Comparison of ENCODE assay signal across 15 mouse cellular contexts in genomic region chr1:55208500-55209140, GRCm38 (mm10). TPM values are rescaled to one million over a fixed set of nuclear protein-coding genes. Genes with fewer than 3 reads are reported as not detected.
DNase-seq lines count a peak whose midpoint lies in the region; ATAC-seq and TF ChIP-seq lines count a peak whose summit lies in the region.
"Had no signal": no experiment of that assay in that cellular context is flagged by ENCODE, and none has a peak within 500 bp of the region (broad histone marks: within the 10 kb centered on the region; RNA-seq: fewer than 3 reads in every experiment).

No protein-coding gene starts in this region.

- H3K36me3 ChIP-seq in heart, embryonic 15.5 days = no peaks in the 10 kb centered on the region
- peaks cover 2% of the 10 kb centered on the region for H3K36me3 ChIP-seq in lung, embryonic 16.5 days (ENCODE audit: control insufficient read depth, insufficient read depth, low read length)
- H3K36me3 ChIP-seq: forebrain, embryonic 12.5 days had no signal

- no peak overlapping the region for H3K4me3 ChIP-seq in heart, embryonic 15.5 days
- H3K4me3 ChIP-seq in lung, embryonic 16.5 days (ENCODE audit: low read length) = no peak overlapping the region
- H3K4me3 ChIP-seq in gastrocnemius, adult 2 months = no peak overlapping the region
- H3K4me3 ChIP-seq: forebrain, embryonic 12.5 days; limb, embryonic 13.5 days had no signal

- intact Hi-C loops in heart, postnatal 10 days (cut with DNase I) = no loop called here
- intact Hi-C loops in gastrocnemius, adult 2 months (cut with DNase I) = no loop called here

- peak overlapping the region; percentile 83 for H3K27ac ChIP-seq in heart, embryonic 15.5 days
- H3K27ac ChIP-seq in lung, embryonic 16.5 days (ENCODE audit: low read length) = 0 out of 2 replicates have a peak overlapping the region, but pooled peaks have one; percentile 31
- H3K27ac ChIP-seq in gastrocnemius, adult 2 months = no peak overlapping the region
- H3K27ac ChIP-seq: forebrain, embryonic 12.5 days; limb, embryonic 13.5 days had no signal

- H3K9me3 ChIP-seq in heart, embryonic 15.5 days (replicated peaks) = no peaks in the 10 kb centered on the region
- no peaks in the 10 kb centered on the region for H3K9me3 ChIP-seq in lung, embryonic 16.5 days (ENCODE audit: control insufficient read depth, low read length)
- H3K9me3 ChIP-seq: forebrain, embryonic 12.5 days; limb, embryonic 13.5 days had no signal

- DNase-seq in heart, postnatal 10 days = no peak
- no peak for DNase-seq in lung, postnatal 36 days
- peak; percentile 43 for DNase-seq in thymus, postnatal 0 days (ENCODE audit: low spot score)
- no peak for DNase-seq in layer of hippocampus, postnatal 10 days (ENCODE audit: low spot score in 2 of 2)
- no peak for DNase-seq in gastrocnemius, adult 2 months
- DNase-seq: adrenal gland, postnatal 25 days; cerebellum, adult 9-10 months; kidney, adult 9 months; lung, adult 2 months; spleen, adult 18-20 months had no signal

- H3K4me1 ChIP-seq in heart, embryonic 15.5 days (replicated peaks) = peaks cover 27% of the 10 kb centered on the region
- peaks cover 2% of the 10 kb centered on the region; the same call in 1 of the 2 replicates for H3K4me1 ChIP-seq in lung, embryonic 16.5 days (replicated peaks; ENCODE audit: control insufficient read depth, insufficient read depth, low read length)

- H3K4me2 ChIP-seq in heart, embryonic 15.5 days = 0 out of 2 replicates have a peak overlapping the region, but pooled peaks have one; percentile 3
- H3K4me2 ChIP-seq in lung, embryonic 16.5 days (ENCODE audit: low read depth, low read length) = no peak overlapping the region
- H3K4me2 ChIP-seq: forebrain, embryonic 12.5 days; limb, embryonic 13.5 days had no signal

- WGBS in heart, embryonic 15.5 days = 41% methylated on average over 5 of the region's 5 CpGs
- WGBS in lung, embryonic 16.5 days = 58% methylated on average over 5 of the region's 5 CpGs

- H3K27me3 ChIP-seq in heart, embryonic 15.5 days = no peaks in the 10 kb centered on the region
- H3K27me3 ChIP-seq in lung, embryonic 16.5 days (ENCODE audit: control insufficient read depth, insufficient read depth, low read depth, low read length) = no peaks in the 10 kb centered on the region
- H3K27me3 ChIP-seq: limb, embryonic 13.5 days had no signal

- no peak overlapping the region for H3K9ac ChIP-seq in heart, embryonic 15.5 days
- no peak overlapping the region for H3K9ac ChIP-seq in lung, embryonic 16.5 days (ENCODE audit: low read length)
- H3K9ac ChIP-seq: forebrain, embryonic 12.5 days; limb, embryonic 13.5 days had no signal

- no peak for TF ChIP-seq CTCF in gastrocnemius, adult 2 months (IDR thresholded peaks at IDR 0.05)

- 0 out of 2 replicates have a peak, but pooled peaks have one; percentile 48 for ATAC-seq in heart, embryonic 15.5 days (replicated peaks; ENCODE audit: insufficient number of reproducible peaks, insufficient read depth, low FRiP score, low read depth)
- ATAC-seq in lung, embryonic 16.5 days (ENCODE audit: low read depth) = no peak
- peak; percentile 24 for ATAC-seq in activated CD4-positive, CD25-positive, alpha-beta regulatory T cell, adult 4 months

RNA-seq across cellular contexts. Expression of gene Rftn2, which starts 18.0 kb away (rescaled TPM):
- 9.4 and 10.3 TPM in 2 replicates for polyA plus RNA-seq in heart, embryonic 15.5 days (2015; fragmentation: Nextera tagmentation; extraction: Ambion mirVana)
- 10 to 100 TPM; 12.4 to 14.1 TPM for total RNA-seq in heart, postnatal 10 days (2021)
- polyA plus RNA-seq in lung, embryonic 16.5 days (2015; fragmentation: Nextera tagmentation; extraction: Ambion mirVana) = 14.1 and 14.6 TPM in 2 replicates
- polyA plus RNA-seq in activated CD4-positive, CD25-positive, alpha-beta regulatory T cell, adult 4 months (2017; shearing (Covaris generic)) = 1 to 10 TPM; 2.8 to 3.5 TPM
- polyA plus RNA-seq in thymus, postnatal 0 days (2015; fragmentation: Nextera tagmentation; extraction: Ambion mirVana) = 0.80 and 1.1 TPM in 2 replicates
- total RNA-seq in layer of hippocampus, postnatal 10 days (2021) = 10 to 100 TPM; 25.3 to 26.5 TPM
- total RNA-seq in gastrocnemius, adult 2 months (2021) = 1 to 10 TPM; 3.3 to 4.9 TPM

RNA-seq across cellular contexts. Expression of gene Mars2, which starts 28.4 kb away (rescaled TPM):
- polyA plus RNA-seq in heart, embryonic 15.5 days (2015; fragmentation: Nextera tagmentation; extraction: Ambion mirVana) = 3.3 and 3.5 TPM in 2 replicates
- total RNA-seq in heart, postnatal 10 days (2021) = 1 to 10 TPM; 4.2 to 5.5 TPM
- polyA plus RNA-seq in lung, embryonic 16.5 days (2015; fragmentation: Nextera tagmentation; extraction: Ambion mirVana) = 2.4 TPM in 2 replicates
- polyA plus RNA-seq in activated CD4-positive, CD25-positive, alpha-beta regulatory T cell, adult 4 months (2017; shearing (Covaris generic)) = 1 to 10 TPM; 2.6 to 2.7 TPM
- 3.5 and 3.8 TPM in 2 replicates for polyA plus RNA-seq in thymus, postnatal 0 days (2015; fragmentation: Nextera tagmentation; extraction: Ambion mirVana)
- total RNA-seq in layer of hippocampus, postnatal 10 days (2021) = 10 to 100 TPM; 12.5 to 13.1 TPM
- total RNA-seq in gastrocnemius, adult 2 months (2021) = 1 to 10 TPM; 2.8 to 3.6 TPM
